Mouse (Mus musculus): Measurements from ENCODE around the gene C1qtnf9. TPM values are rescaled to one million over a fixed set of nuclear protein-coding genes. Genes with fewer than 3 reads are reported as not detected.

The C1qtnf9 gene
- polyA plus RNA-seq, 1 experiment from 2014 or later = not detected

DNA sequence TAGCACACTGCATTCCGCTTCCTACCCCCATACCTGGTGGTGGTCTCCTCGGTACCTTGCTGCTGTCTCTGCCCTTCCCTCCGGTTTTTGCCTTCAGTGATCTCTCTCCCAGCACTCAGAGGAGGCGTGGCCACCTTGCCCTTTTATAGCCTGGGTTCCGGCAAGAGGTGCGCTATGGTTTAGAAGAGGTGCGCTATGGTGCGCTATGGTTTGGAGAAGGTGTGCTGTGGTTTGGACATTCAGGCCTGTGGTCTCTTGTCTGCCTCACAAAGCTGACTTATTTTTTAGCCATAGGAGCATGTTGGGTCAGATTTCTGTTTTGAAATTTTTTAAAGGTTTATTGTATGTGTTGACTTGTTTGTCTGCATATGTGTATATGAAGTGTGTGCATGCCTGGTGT lies 41.9 kb downstream of the C1qtnf9 start:
- Histone ChIP-seq H3K4me1 (replicated peaks; ENCODE audit: control insufficient read depth, insufficient read depth, low read length) (no peaks in the 10 kb centered on the region), H3K27ac (no peak overlapping the region), H3K4me2 (replicated peaks) (no peak overlapping the region), H3K36me3 (replicated peaks; ENCODE audit: control insufficient read depth, insufficient read depth) (peaks cover 11% of the 10 kb centered on the region), H3K27me3 (ENCODE audit: control insufficient read depth, insufficient read depth, low read length) (no peaks in the 10 kb centered on the region), H3K9ac (no peak overlapping the region), H3K4me3 (replicated peaks; ENCODE audit: low read length) (no peak overlapping the region), H3K9me3 (ENCODE audit: control insufficient read depth, low read length) (no peaks in the 10 kb centered on the region)
- 95% methylated on average over 8 of the region's 8 CpGs for WGBS
- ATAC-seq (ENCODE audit: low FRiP score) (no peak), DNase-seq (ENCODE audit: low spot score) (no peak)

DNA sequence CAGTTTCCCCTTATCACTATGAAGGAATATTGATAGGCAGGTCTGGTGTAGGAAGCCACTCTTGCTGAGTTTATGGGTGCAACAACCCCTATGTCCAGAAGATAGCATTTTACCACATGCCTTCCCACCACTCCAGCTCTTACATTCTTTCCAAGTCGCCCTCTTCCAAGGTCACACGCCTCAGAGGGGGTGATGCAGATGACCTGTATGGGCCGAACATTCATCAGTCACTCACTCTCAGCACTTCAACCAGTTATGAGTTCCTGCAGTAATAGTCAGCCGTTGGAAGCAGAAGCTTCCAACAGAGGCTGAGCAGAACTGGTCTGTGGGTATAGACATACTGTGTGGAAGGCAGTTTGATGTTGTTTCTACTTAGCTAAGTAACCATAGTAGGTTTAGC lies 43.6 kb downstream of the C1qtnf9 start:
- no peak for ATAC-seq (ENCODE audit: low FRiP score)
- no peak for DNase-seq (ENCODE audit: low spot score)
- H3K4me2 ChIP-seq (replicated peaks) = no peak overlapping the region
- H3K4me1 ChIP-seq (replicated peaks; ENCODE audit: control insufficient read depth, insufficient read depth, low read length) = no peaks in the 10 kb centered on the region
- 98% methylated on average over 4 of the region's 4 CpGs for WGBS
- H3K36me3 ChIP-seq (replicated peaks; ENCODE audit: control insufficient read depth, insufficient read depth) = peaks cover 15% of the 10 kb centered on the region
- H3K9ac ChIP-seq = no peak overlapping the region
- no peaks in the 10 kb centered on the region for H3K27me3 ChIP-seq (ENCODE audit: control insufficient read depth, insufficient read depth, low read length)
- H3K27ac ChIP-seq = no peak overlapping the region
- H3K9me3 ChIP-seq (ENCODE audit: control insufficient read depth, low read length) = no peaks in the 10 kb centered on the region
- H3K4me3 ChIP-seq (replicated peaks; ENCODE audit: low read length) = no peak overlapping the region

DNA sequence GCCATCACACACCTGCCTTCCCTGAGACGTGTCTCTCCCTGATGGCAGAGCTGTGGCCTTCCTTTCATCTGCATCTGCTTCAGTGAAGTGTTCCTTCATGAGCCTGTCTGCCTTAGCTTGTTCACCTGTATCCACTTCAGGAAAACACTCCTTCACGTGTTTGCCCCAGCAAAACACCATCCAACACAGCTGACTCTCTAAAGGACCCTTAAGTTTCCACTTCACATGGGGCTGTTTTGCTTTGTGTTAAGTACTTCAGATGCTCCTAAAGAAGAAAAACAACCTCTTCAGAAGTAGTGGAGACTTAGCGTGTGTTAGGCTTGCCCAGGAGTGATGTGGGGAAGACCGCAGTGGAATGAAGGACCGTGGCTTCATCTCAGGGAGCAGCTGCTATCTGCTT lies 47.2 kb downstream of the C1qtnf9 start:
- Histone ChIP-seq H3K9me3 (ENCODE audit: control insufficient read depth, low read length) (no peaks in the 10 kb centered on the region), H3K36me3 (replicated peaks; ENCODE audit: control insufficient read depth, insufficient read depth) (peaks cover 5% of the 10 kb centered on the region), H3K4me1 (replicated peaks; ENCODE audit: control insufficient read depth, insufficient read depth, low read length) (no peaks in the 10 kb centered on the region), H3K27me3 (ENCODE audit: control insufficient read depth, insufficient read depth, low read length) (no peaks in the 10 kb centered on the region), H3K4me2 (replicated peaks) (no peak overlapping the region), H3K4me3 (replicated peaks; ENCODE audit: low read length) (no peak overlapping the region), H3K9ac (no peak overlapping the region), H3K27ac (no peak overlapping the region)
- DNase-seq (ENCODE audit: low spot score) (no peak), ATAC-seq (ENCODE audit: low FRiP score) (no peak)
- WGBS = 93% methylated on average over 5 of the region's 5 CpGs

DNA sequence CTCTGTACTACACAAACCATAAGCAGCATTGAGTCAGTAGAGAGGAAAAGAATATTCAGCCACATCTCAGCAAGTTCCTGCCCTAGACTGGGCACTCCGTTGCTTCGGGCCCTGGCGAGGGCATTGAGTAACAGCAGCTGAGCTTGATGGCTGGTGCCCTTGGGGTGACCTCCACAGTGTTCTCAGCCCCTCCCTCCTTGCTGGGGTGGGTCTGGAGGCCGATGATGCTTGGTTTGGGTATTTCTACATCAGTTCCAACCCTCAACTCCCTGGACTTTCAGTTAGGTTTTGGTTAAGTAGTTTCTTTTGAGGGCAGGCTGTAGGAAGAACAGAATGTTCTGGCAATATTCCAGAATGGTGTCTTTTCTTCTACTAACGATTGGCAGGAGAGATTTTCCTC lies 50.1 kb downstream of the C1qtnf9 start:
- ATAC-seq (ENCODE audit: low FRiP score) = no peak
- Histone ChIP-seq H3K9me3 (ENCODE audit: control insufficient read depth, low read length) (no peaks in the 10 kb centered on the region), H3K4me3 (replicated peaks; ENCODE audit: low read length) (no peak overlapping the region), H3K36me3 (replicated peaks; ENCODE audit: control insufficient read depth, insufficient read depth) (peaks cover 5% of the 10 kb centered on the region), H3K27me3 (ENCODE audit: control insufficient read depth, insufficient read depth, low read length) (no peaks in the 10 kb centered on the region), H3K4me1 (replicated peaks; ENCODE audit: control insufficient read depth, insufficient read depth, low read length) (no peaks in the 10 kb centered on the region), H3K4me2 (replicated peaks) (no peak overlapping the region), H3K9ac (no peak overlapping the region), H3K27ac (no peak overlapping the region)
- 77% methylated on average over 5 of the region's 5 CpGs for WGBS
- DNase-seq (ENCODE audit: low spot score) = no peak

DNA sequence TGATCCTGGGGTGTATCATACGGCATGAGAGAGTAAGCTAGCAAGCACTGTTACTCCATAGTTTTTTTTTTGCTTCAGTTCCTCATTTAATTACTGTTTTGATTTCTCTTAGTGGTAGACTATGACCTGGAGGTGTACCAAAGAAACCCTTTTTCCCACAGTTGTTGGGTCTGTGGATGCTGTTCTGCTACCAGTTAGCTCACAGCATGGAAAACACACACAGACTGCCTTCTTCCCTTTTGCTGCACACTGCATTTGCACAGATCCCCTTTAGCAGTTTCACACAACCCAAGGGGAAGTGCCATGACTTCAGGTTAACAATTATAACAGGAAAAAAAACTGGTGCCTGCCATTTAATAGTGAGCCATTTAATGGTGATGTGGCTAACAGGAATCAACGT lies 62.2 kb downstream of the C1qtnf9 start:
- Histone ChIP-seq H3K27me3 (ENCODE audit: control insufficient read depth, insufficient read depth, low read length) (no peaks in the 10 kb centered on the region), H3K9ac (no peak overlapping the region), H3K36me3 (replicated peaks; ENCODE audit: control insufficient read depth, insufficient read depth) (peaks cover 31% of the 10 kb centered on the region), H3K27ac (no peak overlapping the region), H3K4me1 (replicated peaks; ENCODE audit: control insufficient read depth, insufficient read depth, low read length) (no peaks in the 10 kb centered on the region), H3K4me3 (replicated peaks; ENCODE audit: low read length) (no peak overlapping the region), H3K4me2 (replicated peaks) (no peak overlapping the region), H3K9me3 (ENCODE audit: control insufficient read depth, low read length) (peaks cover 8% of the 10 kb centered on the region; the same call in 1 of the 2 replicates)
- no peak for ATAC-seq (ENCODE audit: low FRiP score)
- DNase-seq (ENCODE audit: low spot score) = no peak
- 92% methylated on average over 2 of the region's 2 CpGs for WGBS

Other genes with a start within 250 kb of the C1qtnf9 start
- gene Spata13, start 134.1 kb upstream of the C1qtnf9 start, polyA plus RNA-seq (2014; fragmentation: Nextera tagmentation; extraction: Ambion mirVana) = 24.4 and 26.2 TPM in 2 replicates
- 21.2 and 26.2 TPM in 2 replicates for gene Mipep, start 16.4 kb downstream of the C1qtnf9 start, polyA plus RNA-seq (2014; fragmentation: Nextera tagmentation; extraction: Ambion mirVana)

All from hindbrain, embryonic 14.5 days (tissue).